Mouse (Mus musculus) brain, embryonic 14.5 days (tissue): ENCODE results near the gene P2ry6.

Source experiments
- CTCF ChIP-seq: fragments of 200-500 bp; IDR thresholded peaks from 2 replicates; pipeline ENCODE4 v1.5.1; 2012; ENCODE audit warnings: inconsistent platforms, mild to moderate bottlenecking, moderate library complexity, borderline replicate concordance; ENCODE audit not compliant: insufficient read depth, insufficient read length; ENCODE audit errors: extremely low read depth
- POLR2A ChIP-seq: fragments of 200-500 bp; IDR thresholded peaks from 2 replicates; pipeline ENCODE4 v1.6.1; 2012; ENCODE audit warnings: mild to moderate bottlenecking, inconsistent platforms, borderline replicate concordance; ENCODE audit not compliant: poor library complexity, insufficient read depth, insufficient read length, severe bottlenecking; ENCODE audit errors: extremely low read depth

GRCm38 (mm10) chr7:101006201-101006600, 31.8 kb upstream of the P2ry6 start:
- no peak for TF ChIP-seq POLR2A
- no peak for TF ChIP-seq CTCF
